Mouse (Mus musculus) adrenal gland, adult 2 months (tissue): ENCODE results near the gene Ssc5d. TPM values are rescaled to one million over a fixed set of nuclear protein-coding genes. Genes with fewer than 3 reads are reported as not detected.

Experiments
- DNase-seq: peaks from one replicate; pipeline ENCODE4 v3.0.0; 2021
- polyA plus RNA-seq: library from polyadenylated mRNA; depleted of rRNA; stranded (reverse); fragments of >200 nt; gene quantifications from 2 replicates; pipeline ENCODE4 v1.2.3, GENCODE M21; 2012; rRNA removed
- total RNA-seq, 2 experiments: library from RNA; stranded (reverse); gene quantifications; 2 replicates each; pipeline ENCODE4 v1.2.3; 2021

The Ssc5d gene
- total and polyA plus RNA-seq, 3 experiments = 2.2 to 3.1 (median 2.3) TPM

GRCm38 (mm10) chr7:4948386-4948785, 22.8 kb downstream of the Ssc5d start:
- DNase-seq = no peak

GRCm38 (mm10) chr7:4950561-4951342, 25.2 kb downstream of the Ssc5d start:
- DNase-seq = peak; percentile 70

GRCm38 (mm10) chr7:4953815-4954445, 28.3 kb downstream of the Ssc5d start:
- no peak for DNase-seq

GRCm38 (mm10) chr7:4957361-4957760, 31.8 kb downstream of the Ssc5d start:
- no peak for DNase-seq

GRCm38 (mm10) chr7:4963527-4963926, 37.9 kb downstream of the Ssc5d start:
- DNase-seq = no peak

- DNase-seq = peak; percentile 89
Observed at GRCm38 (mm10) chr7:4964272-4964671, 38.7 kb downstream of the Ssc5d start, which contains the start of gene Sbk2. Sbk2 (minus strand) TSS chr7:4964406.

GRCm38 (mm10) chr7:4964988-4965387, 39.4 kb downstream of the Ssc5d start:
- DNase-seq = no peak

- DNase-seq = no peak
Observed at GRCm38 (mm10) chr7:4971068-4971467, 45.5 kb downstream of the Ssc5d start, which contains the start of gene Sbk3. Sbk3 (minus strand) TSS chr7:4971168.

- DNase-seq = no peak
Observed at GRCm38 (mm10) chr7:4971710-4972109, 46.1 kb downstream of the Ssc5d start.

GRCm38 (mm10) chr7:4972321-4973047, 46.9 kb downstream of the Ssc5d start:
- DNase-seq = peak; percentile 88

GRCm38 (mm10) chr7:4975455-4975854, 49.9 kb downstream of the Ssc5d start:
- no peak for DNase-seq

GRCm38 (mm10) chr7:4976832-4977231, 51.2 kb downstream of the Ssc5d start:
- no peak for DNase-seq

- DNase-seq = no peak
Observed at GRCm38 (mm10) chr7:4988250-4988649, 62.7 kb downstream of the Ssc5d start.

GRCm38 (mm10) chr7:4993347-4993998, 67.9 kb downstream of the Ssc5d start:
- DNase-seq = no peak

- DNase-seq = no peak
Observed at GRCm38 (mm10) chr7:4993999-4994788, 68.6 kb downstream of the Ssc5d start.

Other genes with a start within 250 kb of the Ssc5d start
Only the 30 nearest of the 33 such genes appear.
- gene Tmem150b, start 200.5 kb upstream of the Ssc5d start, total RNA-seq = under 1 TPM; 0.40 to 0.55 TPM
- 0.30 and 0.42 TPM in 2 replicates for gene Tmem150b, start 200.5 kb upstream of the Ssc5d start, polyA plus RNA-seq
- gene Kmt5c, start 185.7 kb upstream of the Ssc5d start, total RNA-seq = 10 to 100 TPM; 27.9 to 35.2 TPM
- gene Kmt5c, start 185.7 kb upstream of the Ssc5d start, polyA plus RNA-seq = 162 and 205 TPM in 2 replicates
- gene Cox6b2, start 172.7 kb upstream of the Ssc5d start, total RNA-seq = 10 to 100 TPM in 1 of 2 experiments, 1 to 10 TPM in 1; 7.4 to 10.4 TPM
- gene Cox6b2, start 172.7 kb upstream of the Ssc5d start, polyA plus RNA-seq = 7.9 and 13.2 TPM in 2 replicates
- gene Fam71e2, start 154.5 kb upstream of the Ssc5d start, total RNA-seq = not detected
- not detected in 2 replicates for gene Fam71e2, start 154.5 kb upstream of the Ssc5d start, polyA plus RNA-seq
- gene Il11, start 142.9 kb upstream of the Ssc5d start, total RNA-seq = under 1 TPM in 1 of 2 experiments, not detected in 1; 0.48 TPM
- 0.54 and 0.71 TPM in 2 replicates for gene Il11, start 142.9 kb upstream of the Ssc5d start, polyA plus RNA-seq
- not detected for gene Tmem190, start 142.8 kb upstream of the Ssc5d start, total RNA-seq
- gene Tmem190, start 142.8 kb upstream of the Ssc5d start, polyA plus RNA-seq = not detected in 2 replicates
- gene Tmem238, start 136.1 kb upstream of the Ssc5d start, total RNA-seq = 10 to 100 TPM; 10.2 to 10.8 TPM
- 144 and 180 TPM in 2 replicates for gene Tmem238, start 136.1 kb upstream of the Ssc5d start, polyA plus RNA-seq
- gene Rpl28, start 132.9 kb upstream of the Ssc5d start, total RNA-seq = 1,000 to 10,000 TPM in 1 of 2 experiments, 100 to 1,000 TPM in 1; 958 to 1,234 TPM
- gene Rpl28, start 132.9 kb upstream of the Ssc5d start, polyA plus RNA-seq = 237 and 255 TPM in 2 replicates
- 100 to 1,000 TPM in 1 of 2 experiments, 10 to 100 TPM in 1; 98.1 to 140 TPM for gene Ube2s, start 113.2 kb upstream of the Ssc5d start, total RNA-seq
- gene Ube2s, start 113.2 kb upstream of the Ssc5d start, polyA plus RNA-seq = 148 and 156 TPM in 2 replicates
- 1 to 10 TPM; 1.9 TPM for gene Shisa7, start 81.1 kb upstream of the Ssc5d start, total RNA-seq
- 2.9 and 4.0 TPM in 2 replicates for gene Shisa7, start 81.1 kb upstream of the Ssc5d start, polyA plus RNA-seq
- 10 to 100 TPM; 10.9 to 23.8 TPM for gene Isoc2b, start 55.5 kb upstream of the Ssc5d start, total RNA-seq
- gene Isoc2b, start 55.5 kb upstream of the Ssc5d start, polyA plus RNA-seq = 75.4 and 78.2 TPM in 2 replicates
- 10 to 100 TPM; 35.5 to 43.4 TPM for gene Isoc2a, start 48.6 kb upstream of the Ssc5d start, total RNA-seq
- gene Isoc2a, start 48.6 kb upstream of the Ssc5d start, polyA plus RNA-seq = 43.5 and 45.6 TPM in 2 replicates
- under 1 TPM; 0.23 to 0.45 TPM for gene Gm36210, start 19.3 kb upstream of the Ssc5d start, total RNA-seq
- 0.27 TPM in 1 of 2 replicates, not detected in the other for gene Gm36210, start 19.3 kb upstream of the Ssc5d start, polyA plus RNA-seq
- 10 to 100 TPM; 15.1 to 19.2 TPM for gene Zfp628, start 10.6 kb upstream of the Ssc5d start, total RNA-seq
- gene Zfp628, start 10.6 kb upstream of the Ssc5d start, polyA plus RNA-seq = 35.6 and 41.3 TPM in 2 replicates
- gene Nat14, start 3.8 kb upstream of the Ssc5d start, total RNA-seq = 1 to 10 TPM; 8.4 to 9.2 TPM
- gene Nat14, start 3.8 kb upstream of the Ssc5d start, polyA plus RNA-seq = 11.4 and 20.0 TPM in 2 replicates
- gene Sbk2, start 38.6 kb downstream of the Ssc5d start, total RNA-seq = 1 to 10 TPM in 1 of 2 experiments, under 1 TPM in 1; 0.32 to 1.0 TPM
- 0.52 and 1.4 TPM in 2 replicates for gene Sbk2, start 38.6 kb downstream of the Ssc5d start, polyA plus RNA-seq
- gene Sbk3, start 45.4 kb downstream of the Ssc5d start, total RNA-seq = under 1 TPM; 0.20 to 0.21 TPM
- 0.17 and 0.30 TPM in 2 replicates for gene Sbk3, start 45.4 kb downstream of the Ssc5d start, polyA plus RNA-seq
- gene Zfp579, start 70.4 kb downstream of the Ssc5d start, total RNA-seq = 10 to 100 TPM; 18.2 to 21.5 TPM
- gene Zfp579, start 70.4 kb downstream of the Ssc5d start, polyA plus RNA-seq = 74.5 and 94.4 TPM in 2 replicates
- 10 to 100 TPM; 13.0 to 13.8 TPM for gene Zfp524, start 88.6 kb downstream of the Ssc5d start, total RNA-seq
- gene Zfp524, start 88.6 kb downstream of the Ssc5d start, polyA plus RNA-seq = 35.0 and 36.4 TPM in 2 replicates
- 10 to 100 TPM; 24.1 to 24.7 TPM for gene Fiz1, start 88.9 kb downstream of the Ssc5d start, total RNA-seq
- gene Fiz1, start 88.9 kb downstream of the Ssc5d start, polyA plus RNA-seq = 31.5 and 32.2 TPM in 2 replicates
- gene Gm44973, start 89.7 kb downstream of the Ssc5d start, total RNA-seq = not detected
- gene Gm44973, start 89.7 kb downstream of the Ssc5d start, polyA plus RNA-seq = not detected in 2 replicates
- 10 to 100 TPM; 23.7 to 29.7 TPM for gene Zfp865, start 94.6 kb downstream of the Ssc5d start, total RNA-seq
- 67.1 and 70.1 TPM in 2 replicates for gene Zfp865, start 94.6 kb downstream of the Ssc5d start, polyA plus RNA-seq
- gene Ccdc106, start 94.8 kb downstream of the Ssc5d start, total RNA-seq = 1 to 10 TPM; 1.4 to 2.6 TPM
- 1.5 and 3.0 TPM in 2 replicates for gene Ccdc106, start 94.8 kb downstream of the Ssc5d start, polyA plus RNA-seq
- under 1 TPM in 1 of 2 experiments, not detected in 1; 0.92 TPM for gene 4632433K11Rik, start 108.3 kb downstream of the Ssc5d start, total RNA-seq
- gene 4632433K11Rik, start 108.3 kb downstream of the Ssc5d start, polyA plus RNA-seq = not detected in 2 replicates
- gene Zfp784, start 112.7 kb downstream of the Ssc5d start, total RNA-seq = 1 to 10 TPM; 4.4 to 5.1 TPM
- 7.2 and 8.2 TPM in 2 replicates for gene Zfp784, start 112.7 kb downstream of the Ssc5d start, polyA plus RNA-seq
- 10 to 100 TPM in 1 of 2 experiments, 1 to 10 TPM in 1; 5.6 to 10.4 TPM for gene Zfp580, start 125.8 kb downstream of the Ssc5d start, total RNA-seq
- 46.5 and 61.0 TPM in 2 replicates for gene Zfp580, start 125.8 kb downstream of the Ssc5d start, polyA plus RNA-seq
- gene U2af2, start 136.4 kb downstream of the Ssc5d start, total RNA-seq = 100 to 1,000 TPM; 157 to 168 TPM
- 126 and 150 TPM in 2 replicates for gene U2af2, start 136.4 kb downstream of the Ssc5d start, polyA plus RNA-seq
- gene Epn1, start 154.4 kb downstream of the Ssc5d start, total RNA-seq = 100 to 1,000 TPM; 114 to 169 TPM
- gene Epn1, start 154.4 kb downstream of the Ssc5d start, polyA plus RNA-seq = 291 and 321 TPM in 2 replicates
- gene Rfpl4, start 191.2 kb downstream of the Ssc5d start, total RNA-seq = under 1 TPM in 1 of 2 experiments, not detected in 1; 0.59 TPM
- not detected in 2 replicates for gene Rfpl4, start 191.2 kb downstream of the Ssc5d start, polyA plus RNA-seq
- gene Rasl2-9, start 200.2 kb downstream of the Ssc5d start, total RNA-seq = 1 to 10 TPM in 1 of 2 experiments, under 1 TPM in 1; 0.86 to 2.9 TPM
- gene Rasl2-9, start 200.2 kb downstream of the Ssc5d start, polyA plus RNA-seq = 0.15 and 0.33 TPM in 2 replicates